Mouse (Mus musculus) adrenal gland (tissue): ENCODE data around the gene Lrig3.

Experiments
- intact Hi-C: fragments of 180-260 bp; cut with DNase I; formaldehyde crosslinking; loops from one replicate; pipeline ENCODE4 v1.15.1; 2025
- microRNA-seq, 2 experiments: library from miRNA; unstranded; fragments of <30 nt; microRNA quantifications; one replicate each; pipeline ENCODE4; 2019

Lrig3 gene

GRCm38 (mm10) chr10:125999561-125999960, 33.6 kb downstream of the Lrig3 start:
- intact Hi-C loops = no loop called here

- intact Hi-C loops = no loop called here
These were observed 35.0 kb downstream of the Lrig3 start for GRCm38 (mm10) chr10:126000861-126001390.

GRCm38 (mm10) chr10:126002081-126002755, 36.2 kb downstream of the Lrig3 start:
- intact Hi-C loops = no loop called here

- intact Hi-C loops = no loop called here
These were observed 37.0 kb downstream of the Lrig3 start for GRCm38 (mm10) chr10:126002818-126003506.

- intact Hi-C loops = no loop called here
These were observed 37.9 kb downstream of the Lrig3 start for GRCm38 (mm10) chr10:126003857-126004256.

- intact Hi-C loops = no loop called here
These were observed 47.7 kb downstream of the Lrig3 start for GRCm38 (mm10) chr10:126013667-126014066.

GRCm38 (mm10) chr10:126014673-126015072, 48.7 kb downstream of the Lrig3 start:
- intact Hi-C loops = no loop called here

- intact Hi-C loops = no loop called here
These were observed 49.7 kb downstream of the Lrig3 start for GRCm38 (mm10) chr10:126015644-126016043.

GRCm38 (mm10) chr10:126019350-126019991, 53.5 kb downstream of the Lrig3 start:
- intact Hi-C loops = no loop called here

GRCm38 (mm10) chr10:126028574-126029440, 62.8 kb downstream of the Lrig3 start:
- intact Hi-C loops = no loop called here

GRCm38 (mm10) chr10:126029441-126030114, 63.6 kb downstream of the Lrig3 start:
- intact Hi-C loops = no loop called here

GRCm38 (mm10) chr10:126056881-126057280, 90.9 kb downstream of the Lrig3 start:
- intact Hi-C loops = no loop called here

GRCm38 (mm10) chr10:126062812-126063211, 96.8 kb downstream of the Lrig3 start:
- intact Hi-C loops = no loop called here

Small RNAs within 50 kb of the gene (microRNA-seq; reads per million reads assigned to microRNA genes)
- gene Gm22183 = 0 reads per million in 2 experiments
